Mouse (Mus musculus) CD8-positive naive resting alpha-beta T cell, adult 57 days (primary cell): ENCODE measurements around the gene Il22ra2. TPM values are rescaled to one million over a fixed set of nuclear protein-coding genes. Genes with fewer than 3 reads are reported as not detected.

Experiments used
- total RNA-seq: library from RNA; stranded (reverse); gene quantifications from one replicate; pipeline ENCODE4 v1.2.4, GENCODE M21; 2023

Gene Il22ra2
- total RNA-seq, result 0.34 TPM

DNA sequence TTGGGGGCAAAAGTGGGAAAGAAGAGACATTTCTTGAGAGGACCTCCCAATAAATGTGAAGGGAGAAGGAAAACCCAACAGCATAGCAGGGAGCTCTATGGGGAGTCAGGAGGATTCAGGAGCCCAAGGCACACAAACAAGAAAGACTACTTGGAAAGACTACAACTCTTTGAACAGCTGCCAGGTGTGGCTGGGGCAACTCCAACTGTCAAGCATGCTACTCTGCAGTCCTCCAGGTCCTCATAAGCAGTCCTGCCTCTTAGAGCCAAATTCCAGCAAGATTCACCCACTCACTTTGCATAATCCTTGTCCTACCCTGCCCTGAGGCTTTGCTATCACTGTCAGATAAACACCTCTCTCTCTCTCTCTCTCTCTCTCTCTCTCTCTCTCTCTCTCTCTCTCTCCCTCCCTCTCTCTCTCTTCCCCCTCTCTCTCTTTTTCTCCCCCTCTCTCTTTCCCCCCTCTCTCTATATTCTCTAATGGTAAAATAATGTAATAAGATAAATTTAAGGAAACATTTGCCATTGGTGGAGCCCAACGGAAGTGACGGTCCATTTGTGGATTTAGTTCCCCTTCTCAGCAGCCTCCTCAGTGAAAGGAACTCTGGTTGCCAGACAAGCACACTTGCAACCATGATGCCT is at the start of gene Il22ra2:
Il22ra2 (plus strand) TSS at position 591 of the 641 bp plus-strand sequence.

DNA sequence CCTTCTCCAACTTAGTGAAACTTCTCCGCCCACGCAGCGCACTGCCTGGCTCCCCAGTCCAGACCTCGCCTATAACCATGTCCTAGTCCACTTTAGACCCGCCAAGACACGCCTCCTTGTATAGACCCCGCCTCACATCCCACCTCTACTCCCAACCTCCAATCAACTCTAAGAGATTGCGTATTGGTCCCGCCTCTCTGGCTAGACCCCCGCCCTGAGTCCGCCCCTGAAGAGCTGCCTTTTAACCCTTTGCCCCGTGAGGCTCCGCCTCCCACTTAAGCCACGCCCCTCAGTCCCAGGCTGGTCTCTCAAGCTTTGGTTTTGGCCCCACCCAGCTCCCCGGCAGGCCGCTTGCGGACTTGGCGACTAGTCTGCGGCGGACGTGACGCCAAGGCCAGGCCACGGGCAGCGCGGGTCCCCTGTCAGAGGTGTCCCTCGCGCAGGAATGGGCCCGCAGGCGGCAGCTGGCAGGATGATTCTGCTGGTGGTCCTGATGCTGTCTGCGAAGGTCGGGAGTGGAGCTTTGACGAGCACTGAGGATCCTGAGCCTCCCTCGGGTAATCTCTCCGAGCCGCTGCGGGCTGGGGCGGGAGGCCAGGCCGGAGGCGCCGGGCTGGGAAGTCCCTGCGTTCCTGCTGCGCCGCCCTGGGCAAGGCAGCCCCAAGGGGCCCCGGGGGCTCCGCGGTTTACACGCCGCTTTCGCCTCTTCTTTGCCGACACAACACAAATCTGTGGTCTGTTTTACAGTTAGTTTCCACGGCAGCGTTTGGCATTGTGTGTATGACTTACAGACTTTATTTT is 30.0 kb upstream of the Il22ra2 start, which contains the start of gene Ifngr1:
Ifngr1 (plus strand) TSS at position 309 of the 801 bp plus-strand sequence.

Other genes with a start within 250 kb of the Il22ra2 start
- 355 TPM for gene Ifngr1, start 30.0 kb upstream of the Il22ra2 start, total RNA-seq
- 0.31 TPM for gene Il20ra, start 90.6 kb downstream of the Il22ra2 start, total RNA-seq
- not detected for gene Slc35d3, start 229.5 kb downstream of the Il22ra2 start, total RNA-seq